Mouse (Mus musculus) heart, adult 2 months (tissue): ENCODE measurements around the gene Gadd45a.

Experiments
- CTCF ChIP-seq: fragments of 200-600 bp; IDR thresholded peaks from 2 replicates; pipeline ENCODE4 v1.8.1; 2022; ENCODE audit warnings: antibody characterized with exemption, mild to moderate bottlenecking, moderate library complexity
- EP300 ChIP-seq: fragments of 200-500 bp; IDR thresholded peaks from 2 replicates; pipeline ENCODE4 v1.6.1; 2011; ENCODE audit warnings: low read depth, low read length, control low read depth; ENCODE audit not compliant: insufficient read depth
- POLR2A ChIP-seq: fragments of 200-500 bp; IDR thresholded peaks from 2 replicates; pipeline ENCODE4 v1.6.1; 2011; ENCODE audit warnings: mild to moderate bottlenecking, low read depth, low read length, control low read depth; ENCODE audit not compliant: insufficient read depth

DNA sequence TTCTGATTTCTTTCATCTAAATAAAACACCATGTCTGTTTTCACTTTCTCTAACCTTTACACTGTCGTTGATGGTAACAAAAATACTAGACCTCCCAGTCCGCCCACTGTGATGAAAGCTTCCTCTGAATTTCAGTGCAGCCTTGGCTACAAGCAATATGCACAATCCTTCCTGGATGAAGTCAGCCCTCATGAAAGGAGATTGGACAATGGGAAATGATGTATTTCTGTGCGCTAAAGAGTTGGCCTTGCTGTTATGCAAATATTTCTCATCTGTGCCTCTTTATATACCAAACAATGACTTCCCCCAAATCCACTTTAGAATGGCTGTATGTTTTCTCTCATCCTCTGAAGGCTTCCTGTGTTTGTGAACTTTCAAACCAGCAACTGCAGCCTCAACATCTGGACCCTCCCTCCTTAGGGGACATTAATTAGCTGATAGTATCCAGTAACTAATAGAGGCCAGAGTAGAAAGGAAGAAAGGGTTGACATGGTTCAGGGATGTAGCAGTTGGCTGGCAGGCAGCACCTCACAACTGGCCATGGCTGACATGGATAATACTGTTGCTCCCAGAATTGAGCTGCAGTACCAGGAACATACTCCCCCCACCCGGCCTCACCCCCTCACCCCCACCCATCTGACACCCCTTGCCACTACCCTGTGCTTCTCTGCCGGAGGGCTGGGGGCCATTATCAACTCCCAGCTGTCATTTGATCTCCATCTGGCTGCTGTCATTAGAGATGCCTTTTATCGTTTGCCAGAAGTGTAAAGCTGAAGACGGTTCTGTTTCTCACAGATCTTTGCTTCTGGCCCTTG is 11.8 kb upstream of the Gadd45a start:
- TF ChIP-seq EP300 = no peak
- no peak for TF ChIP-seq CTCF
- no peak for TF ChIP-seq POLR2A
